Comparison of ENCODE assay signal across 28 mouse cellular contexts in the genomic region with DNA sequence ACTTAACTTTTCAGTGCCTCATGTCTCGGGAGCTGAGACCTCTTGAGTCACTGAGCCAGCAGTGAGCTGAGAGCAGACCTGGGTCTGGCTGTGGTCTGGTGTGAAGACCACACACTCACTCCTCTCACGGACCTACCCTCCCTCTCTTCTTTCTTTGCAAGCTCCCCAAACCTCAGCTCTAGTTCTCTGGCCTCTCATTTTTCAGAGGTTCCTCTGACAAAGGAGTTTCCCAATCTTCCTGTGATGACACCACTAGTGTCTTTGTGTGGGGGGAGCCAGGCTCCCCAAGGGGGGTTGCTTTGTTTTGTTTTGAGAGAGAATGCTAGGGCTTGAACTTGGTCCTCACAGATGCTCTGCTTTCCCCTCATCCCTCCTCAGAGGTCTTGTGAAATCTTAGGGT. TPM values are rescaled to one million over a fixed set of nuclear protein-coding genes. Genes with fewer than 3 reads are reported as not detected.
DNase-seq lines count a peak whose midpoint lies in the region; ATAC-seq and TF ChIP-seq lines count a peak whose summit lies in the region.
"Had no signal": no experiment of that assay in that cellular context is flagged by ENCODE, and none has a peak within 500 bp of the region (broad histone marks: within the 10 kb centered on the region; RNA-seq: fewer than 3 reads in every experiment).

No protein-coding gene starts in this region.

- no peak overlapping the region for H3K4me3 ChIP-seq in liver, embryonic 13.5 days (replicated peaks)
- peak overlapping the region; percentile 19; the same call in 1 of the 2 replicates for H3K4me3 ChIP-seq in bone marrow macrophage, adult 2 months (ENCODE audit: insufficient read depth, low read length)
- H3K4me3 ChIP-seq in liver, embryonic 16.5 days (ENCODE audit: low read depth, low read length): no peak overlapping the region
- H3K4me3 ChIP-seq in left cerebral cortex, adult 2 months: no peak overlapping the region
- H3K4me3 ChIP-seq in neural tube, embryonic 15.5 days (replicated peaks): no peak overlapping the region
- H3K4me3 ChIP-seq: erythroblast, embryonic 14.5 days; forebrain, embryonic 12.5 days; heart, embryonic 15.5 days; intestine, embryonic 15.5 days; limb, embryonic 12.5 days; midbrain, embryonic 12.5 days had no signal

- peak overlapping the region; percentile 18; the same call in 1 of the 2 replicates for H3K27ac ChIP-seq in liver, embryonic 13.5 days
- H3K27ac ChIP-seq in bone marrow macrophage, adult 2 months (ENCODE audit: insufficient read depth, low read depth, low read length): peak overlapping the region; percentile 82
- H3K27ac ChIP-seq in liver, embryonic 16.5 days (ENCODE audit: low read length): peak overlapping the region; percentile 15; the same call in 1 of the 2 replicates
- no peak overlapping the region for H3K27ac ChIP-seq in left cerebral cortex, adult 2 months
- H3K27ac ChIP-seq in neural tube, embryonic 15.5 days (replicated peaks): no peak overlapping the region
- H3K27ac ChIP-seq: forebrain, embryonic 12.5 days; heart, embryonic 15.5 days; intestine, embryonic 15.5 days; kidney, postnatal 0 days; limb, embryonic 12.5 days; midbrain, embryonic 12.5 days had no signal

- no peak for ATAC-seq in liver, embryonic 13.5 days (ENCODE audit: low read depth)
- ATAC-seq in liver, embryonic 16.5 days (ENCODE audit: low read depth): no peak
- ATAC-seq in megakaryocyte progenitor cell, adult 5-6 weeks (replicated peaks; ENCODE audit: poor library complexity): peak; percentile 62
- ATAC-seq in neural tube, embryonic 15.5 days (ENCODE audit: low FRiP score): no peak
- ATAC-seq: forebrain, postnatal 0 days; hindbrain, embryonic 16.5 days; intestine, embryonic 15.5 days had no signal

- H3K9ac ChIP-seq in liver, embryonic 13.5 days: no peak overlapping the region
- H3K9ac ChIP-seq in liver, embryonic 16.5 days (ENCODE audit: low read depth, low read length): no peak overlapping the region
- H3K9ac ChIP-seq in neural tube, embryonic 15.5 days (replicated peaks): no peak overlapping the region
- H3K9ac ChIP-seq: forebrain, embryonic 12.5 days; forebrain, postnatal 0 days; heart, embryonic 15.5 days; intestine, embryonic 15.5 days; limb, embryonic 12.5 days; midbrain, embryonic 12.5 days had no signal

- intact Hi-C loops in left cerebral cortex, adult 2 months (cut with DNase I): no loop called here

- TF ChIP-seq CTCF in bone marrow macrophage, adult 2 months (IDR thresholded peaks at IDR 0.05; ENCODE audit: low read depth, low read length): no peak
- no peak for TF ChIP-seq CTCF in left cerebral cortex, adult 2 months (IDR thresholded peaks at IDR 0.05)

- H3K4me1 ChIP-seq in liver, embryonic 13.5 days (replicated peaks): peaks cover 22% of the 10 kb centered on the region
- H3K4me1 ChIP-seq in bone marrow macrophage, adult 2 months (ENCODE audit: control insufficient read depth, insufficient read depth, low read length): peaks cover 53% of the 10 kb centered on the region
- H3K4me1 ChIP-seq in liver, embryonic 16.5 days (ENCODE audit: control insufficient read depth, low read depth, low read length): peaks cover 17% of the 10 kb centered on the region
- H3K4me1 ChIP-seq in neural tube, embryonic 15.5 days: peaks cover 11% of the 10 kb centered on the region

- no peaks in the 10 kb centered on the region for H3K27me3 ChIP-seq in liver, embryonic 13.5 days
- no peaks in the 10 kb centered on the region for H3K27me3 ChIP-seq in liver, embryonic 16.5 days (ENCODE audit: control insufficient read depth, insufficient read depth, low read depth, low read length)
- no peaks in the 10 kb centered on the region for H3K27me3 ChIP-seq in neural tube, embryonic 15.5 days (replicated peaks)
- H3K27me3 ChIP-seq: heart, embryonic 15.5 days; intestine, embryonic 15.5 days had no signal

- H3K36me3 ChIP-seq in liver, embryonic 13.5 days: no peaks in the 10 kb centered on the region
- H3K36me3 ChIP-seq in liver, embryonic 16.5 days (ENCODE audit: control insufficient read depth, insufficient read depth): no peaks in the 10 kb centered on the region
- H3K36me3 ChIP-seq in neural tube, embryonic 15.5 days: no peaks in the 10 kb centered on the region
- H3K36me3 ChIP-seq: forebrain, embryonic 12.5 days; heart, embryonic 15.5 days; intestine, embryonic 15.5 days; limb, embryonic 12.5 days; midbrain, embryonic 12.5 days had no signal

- 21% methylated on average over 2 of the region's 2 CpGs for WGBS in liver, embryonic 13.5 days (ENCODE audit: insufficient replicate concordance)
- WGBS in liver, embryonic 16.5 days (ENCODE audit: insufficient replicate concordance): 19% methylated on average over 2 of the region's 2 CpGs
- WGBS in neural tube, embryonic 15.5 days: 59% methylated on average over 2 of the region's 2 CpGs

- no peaks in the 10 kb centered on the region for H3K9me3 ChIP-seq in liver, embryonic 13.5 days (replicated peaks)
- H3K9me3 ChIP-seq in liver, embryonic 16.5 days (replicated peaks; ENCODE audit: control insufficient read depth, low read length): no peaks in the 10 kb centered on the region
- no peaks in the 10 kb centered on the region for H3K9me3 ChIP-seq in neural tube, embryonic 15.5 days (replicated peaks)
- H3K9me3 ChIP-seq: forebrain, embryonic 12.5 days; heart, embryonic 15.5 days; intestine, embryonic 15.5 days; limb, embryonic 12.5 days; midbrain, embryonic 12.5 days had no signal

- no peak for TF ChIP-seq POLR2A in bone marrow macrophage, adult 2 months (IDR thresholded peaks at IDR 0.05; ENCODE audit: borderline replicate concordance, low read depth, low read length)

- no peak overlapping the region for H3K4me2 ChIP-seq in liver, embryonic 13.5 days
- H3K4me2 ChIP-seq in liver, embryonic 16.5 days (ENCODE audit: low read depth, low read length): no peak overlapping the region
- no peak overlapping the region for H3K4me2 ChIP-seq in neural tube, embryonic 15.5 days

- DNase-seq in liver, embryonic 13.5 days: no peak
- DNase-seq in liver: no peak
- DNase-seq in layer of hippocampus, adult 9-11 months: no peak
- DNase-seq in left cerebral cortex, adult 2 months (ENCODE audit: extremely low spot score in 1 of 2, low spot score in 2 of 2): no peak
- DNase-seq: adrenal gland, postnatal 14 days; cerebellum, adult 18-20 months; cerebellum, postnatal 10 days; forebrain, postnatal 0 days; kidney, adult 8-10 months; lung, adult 2 months; lung, postnatal 10 days; right cerebral cortex, postnatal 25 days; spleen, adult 18-20 months; thymus, adult 18-20 months; thymus, postnatal 36 days had no signal

RNA-seq across cellular contexts. Expression of a gene that starts 22.9 kb away (rescaled TPM):
- 0.47 and 0.65 TPM in 2 replicates for polyA plus RNA-seq in liver, embryonic 13.5 days (2015; fragmentation: Nextera tagmentation; extraction: Ambion mirVana)
- polyA plus RNA-seq in bone marrow macrophage, adult 2 months (2012; ENCODE audit: insufficient read depth, insufficient read length, missing spikeins): 24.3 and 26.0 TPM in 2 replicates
- polyA plus RNA-seq in liver, embryonic 16.5 days (2015; fragmentation: Nextera tagmentation; extraction: Ambion mirVana): 2.4 and 3.2 TPM in 2 replicates
- 3.2 and 3.4 TPM in 2 replicates for total RNA-seq in megakaryocyte progenitor cell, adult 5-6 weeks (2015)
- 2.5 and 3.0 TPM in 2 replicates for total RNA-seq in megakaryocyte progenitor cell, adult 5-6 weeks (2017)
- under 1 TPM; 0.23 TPM for total RNA-seq in left cerebral cortex, adult 2 months (2021)
- 0.23 and 0.91 TPM in 2 replicates for polyA plus RNA-seq in neural tube, embryonic 15.5 days (2015; fragmentation: Nextera tagmentation; extraction: Ambion mirVana)
- total RNA-seq: forebrain, postnatal 0 days; gastrocnemius, adult 8-10 months had no signal

RNA-seq across cellular contexts. Expression of a gene that starts 28.6 kb away (rescaled TPM):
- 25.1 and 25.9 TPM in 2 replicates for polyA plus RNA-seq in liver, embryonic 13.5 days (2015; fragmentation: Nextera tagmentation; extraction: Ambion mirVana)
- 36.3 and 37.6 TPM in 2 replicates for polyA plus RNA-seq in bone marrow macrophage, adult 2 months (2012; ENCODE audit: insufficient read depth, insufficient read length, missing spikeins)
- polyA plus RNA-seq in liver, embryonic 16.5 days (2015; fragmentation: Nextera tagmentation; extraction: Ambion mirVana): 24.6 and 27.7 TPM in 2 replicates
- 17.9 and 18.0 TPM in 2 replicates for total RNA-seq in megakaryocyte progenitor cell, adult 5-6 weeks (2015)
- total RNA-seq in megakaryocyte progenitor cell, adult 5-6 weeks (2017): 31.5 and 42.0 TPM in 2 replicates
- total RNA-seq in left cerebral cortex, adult 2 months (2021): 10 to 100 TPM; 47.6 to 49.9 TPM
- polyA plus RNA-seq in neural tube, embryonic 15.5 days (2015; fragmentation: Nextera tagmentation; extraction: Ambion mirVana): 37.3 and 37.5 TPM in 2 replicates

Comparison
In these comparisons a context has a peak if more than half of its experiments do, and no peak if none do; other contexts are left out.
1. H3K27ac ChIP-seq: peak in liver, embryonic 13.5 days (single experiment), bone marrow macrophage, adult 2 months (single experiment) and liver, embryonic 16.5 days (single experiment); none in left cerebral cortex, adult 2 months (single experiment) and neural tube, embryonic 15.5 days (single experiment).